Mouse (Mus musculus) adipose tissue, adult 10 weeks (tissue): Measurements from ENCODE around the gene Gm3045. TPM values are rescaled to one million over a fixed set of nuclear protein-coding genes. Genes with fewer than 3 reads are reported as not detected.

Source experiments
- polyA plus RNA-seq: library from polyadenylated mRNA; stranded (reverse); fragments of 350-450 nt; fragmentation: Illumina TruSeq; extraction: RNeasy Lipid Tissue Mini Kit (QIAGEN cat#74804); gene quantifications from one replicate; pipeline ENCODE4 v1.2.3, GENCODE M21; 2014; ENCODE audit warnings: low read depth, low replicate concordance

Gm3045 gene
- 0.27 TPM for polyA plus RNA-seq

DNA sequence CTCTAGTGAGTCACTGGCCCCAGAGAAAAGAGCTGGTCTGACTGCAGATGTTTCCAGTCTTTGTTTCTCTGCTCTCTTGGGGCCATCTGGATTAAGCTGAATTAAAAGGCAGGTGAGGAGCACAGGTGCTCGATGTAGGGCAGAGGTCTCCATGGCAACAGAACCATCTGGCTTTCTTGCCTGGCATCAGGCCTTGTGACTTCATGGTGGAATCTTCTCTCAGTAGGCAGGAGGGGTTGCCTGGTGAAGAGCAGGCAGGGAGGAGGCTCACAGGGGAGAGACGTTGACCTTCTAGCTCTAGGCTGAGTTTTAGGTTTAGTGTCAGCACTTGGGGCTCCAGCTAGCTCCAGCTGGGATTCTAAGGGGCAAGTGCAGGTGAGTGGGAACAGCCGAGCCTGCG is at the start of gene Gm3045:
Gm3045 (plus strand) TSS at position 230 of the 400 bp plus-strand sequence.

GRCm38 (mm10) chr13:56438211-56439075 is 12.0 kb downstream of the Gm3045 start, which contains the start of gene Slc25a48:
Slc25a48 (plus strand) TSS chr13:56438355.

GRCm38 (mm10) chr13:56482146-56482545 is 55.8 kb downstream of the Gm3045 start, which contains the start of gene Il9:
Il9 (minus strand) TSS chr13:56482246.

Other genes starting within 250 kb of the Gm3045 start
- 4.7 TPM for gene Tifab, start 247.7 kb upstream of the Gm3045 start, polyA plus RNA-seq
- not detected for gene Neurog1, start 174.4 kb upstream of the Gm3045 start, polyA plus RNA-seq
- gene Cxcl14, start 130.0 kb upstream of the Gm3045 start, polyA plus RNA-seq, result 16.6 TPM
- gene Slc25a48, start 11.8 kb downstream of the Gm3045 start, polyA plus RNA-seq, result 2.3 TPM
- not detected for gene Il9, start 55.7 kb downstream of the Gm3045 start, polyA plus RNA-seq
- gene Fbxl21, start 95.9 kb downstream of the Gm3045 start, polyA plus RNA-seq, result 1.6 TPM
- gene Lect2, start 121.9 kb downstream of the Gm3045 start, polyA plus RNA-seq, result not detected
- gene Tgfbi, start 182.9 kb downstream of the Gm3045 start, polyA plus RNA-seq, result 52.0 TPM